Mouse (Mus musculus) lung, postnatal 0 days (tissue): ENCODE results near the gene Polr2h.

ENCODE experiments used
- CTCF ChIP-seq: IDR thresholded peaks from 2 replicates; pipeline ENCODE4 v1.5.1; 2016; ENCODE audit warnings: antibody characterized with exemption, mild to moderate bottlenecking
- EP300 ChIP-seq: IDR thresholded peaks from 2 replicates; pipeline ENCODE4 v1.6.1; 2016; ENCODE audit warnings: antibody characterized with exemption, mild to moderate bottlenecking, control low read depth

DNA sequence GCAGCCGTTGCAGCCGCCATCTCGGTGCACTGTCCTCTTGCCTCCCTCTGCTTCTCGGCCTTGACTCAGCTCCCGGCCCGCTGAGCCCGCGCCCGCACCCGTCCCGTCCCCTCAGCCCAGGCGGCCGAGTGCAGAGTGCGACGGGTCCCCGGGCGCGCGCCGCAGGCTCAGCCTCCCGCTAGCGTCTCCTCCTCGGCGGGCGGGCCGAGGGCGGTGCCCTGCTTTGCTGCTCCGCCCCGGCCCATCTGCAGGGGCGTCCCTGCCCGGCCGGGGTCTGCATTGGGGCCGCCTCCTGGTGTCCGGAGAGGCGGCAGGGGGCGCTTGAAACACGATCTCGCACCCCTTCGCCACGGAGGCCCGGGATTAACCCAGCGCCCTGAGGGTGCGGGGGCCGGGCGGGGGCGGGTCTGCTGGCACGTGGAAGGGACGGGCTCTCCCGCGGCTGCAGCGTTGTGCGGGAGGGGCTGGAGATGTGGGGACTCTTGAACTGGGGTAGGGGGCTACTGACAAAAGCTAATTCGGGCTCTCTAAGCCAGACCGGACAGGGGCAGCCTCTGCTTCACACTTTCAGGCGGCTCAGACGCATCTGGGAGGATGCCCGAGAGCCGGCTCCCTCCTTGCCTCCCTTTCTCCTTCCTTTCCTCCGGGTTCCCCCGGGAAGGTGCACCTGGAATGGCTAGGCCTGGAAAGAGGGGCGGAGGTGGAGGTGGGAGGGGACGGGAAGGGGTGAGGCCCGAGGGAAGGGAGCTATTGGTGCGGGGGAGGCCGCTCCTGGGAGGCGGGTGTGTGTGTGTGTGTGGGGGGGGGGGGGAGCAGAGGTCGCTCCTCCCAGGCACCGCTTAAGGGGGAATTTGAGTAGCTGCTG is 1.3 kb upstream of the Polr2h start:
- TF ChIP-seq CTCF (peak; percentile 45), EP300 (no peak)
